Mouse (Mus musculus) CH12F3 (cell line): Measurements from ENCODE around the gene Acss1.

Experiments
- in situ Hi-C: fragments of 300-500 bp; cut with MboI; formaldehyde crosslinking; loops from 2 replicates; pipeline ENCODE4 v1.14.3; 2020; ENCODE audit warnings: low sequenced_read_pairs

The Acss1 gene

DNA sequence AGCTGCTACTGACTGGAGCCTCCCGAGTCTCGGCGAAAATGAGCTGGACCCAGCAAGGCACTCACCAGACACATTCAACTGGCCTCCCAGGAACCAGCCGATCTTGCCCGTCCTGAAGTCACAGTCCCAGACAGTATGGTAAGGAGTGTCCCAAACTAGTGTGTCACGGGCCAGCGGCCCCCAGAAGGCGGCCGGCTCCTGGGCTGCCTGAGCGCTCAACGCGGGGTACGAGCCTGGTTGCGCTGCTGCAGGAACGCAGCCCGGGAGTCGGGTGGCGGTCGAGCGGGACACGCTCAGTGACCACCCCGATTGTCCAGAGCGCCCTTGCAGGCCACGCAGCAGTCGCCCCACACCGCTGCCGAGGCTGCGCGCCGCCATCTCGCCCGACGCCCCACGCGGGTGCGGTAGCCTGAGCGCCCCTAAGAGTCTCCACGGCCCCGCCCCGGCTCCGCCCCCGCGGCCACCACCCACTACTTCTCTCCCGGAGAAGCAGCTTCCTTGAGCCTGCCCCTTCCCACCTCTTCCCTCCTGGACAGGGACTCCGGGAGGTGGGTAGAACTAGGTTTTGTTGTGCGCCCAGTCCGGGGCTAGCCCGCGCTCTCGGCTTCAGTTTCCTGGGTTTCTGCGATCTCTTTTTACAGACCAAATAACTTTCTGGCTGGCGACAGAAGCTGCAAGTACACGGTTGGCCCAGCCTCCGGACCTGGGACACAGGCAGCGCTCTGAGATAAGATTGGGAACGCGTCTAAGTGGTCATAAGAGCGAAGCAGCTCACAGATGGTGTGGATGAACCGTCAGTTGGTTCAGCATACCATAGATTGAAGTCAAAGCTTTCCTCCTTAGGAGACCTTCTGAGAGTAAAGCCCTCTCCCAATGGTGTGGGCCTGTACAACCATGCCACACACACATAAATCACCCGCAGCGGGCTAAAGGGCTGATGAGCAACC lies at the start of gene Acss1:
TSS of gene Acss1 (minus strand) at position 681 of the 947 bp plus-strand sequence.
- in situ Hi-C loops: no loop called here

DNA sequence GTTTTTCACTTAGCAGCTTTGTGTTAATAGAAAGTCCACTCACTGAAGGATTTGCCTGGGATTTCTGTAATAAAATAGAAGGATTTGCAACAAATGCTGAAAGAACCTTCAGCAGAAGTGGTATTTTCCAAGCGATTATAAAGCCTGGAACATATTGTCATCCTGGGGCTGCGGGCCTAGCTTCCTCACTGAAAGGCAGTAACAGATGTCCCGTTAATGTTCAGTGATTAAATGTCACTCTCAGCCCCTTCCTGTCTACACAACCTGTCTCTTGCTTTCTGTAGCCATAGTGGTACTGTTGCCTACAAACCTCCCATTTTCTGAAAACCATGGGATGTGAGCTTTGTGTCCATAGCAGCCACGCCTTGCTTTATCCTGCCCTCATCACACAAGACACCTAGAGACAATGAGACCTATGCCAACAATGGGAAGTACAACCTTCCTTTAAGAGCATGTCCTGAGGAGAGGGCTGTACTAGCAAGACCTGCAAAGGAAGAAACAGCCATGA lies 43.9 kb upstream of the Acss1 start:
- in situ Hi-C loops: no loop called here

GRCm38 (mm10) chr2:150691481-150692170 lies 23.3 kb upstream of the Acss1 start:
- in situ Hi-C loops: no loop called here

- in situ Hi-C loops: no loop called here
These were observed 21.9 kb upstream of the Acss1 start for GRCm38 (mm10) chr2:150690216-150690615.

DNA sequence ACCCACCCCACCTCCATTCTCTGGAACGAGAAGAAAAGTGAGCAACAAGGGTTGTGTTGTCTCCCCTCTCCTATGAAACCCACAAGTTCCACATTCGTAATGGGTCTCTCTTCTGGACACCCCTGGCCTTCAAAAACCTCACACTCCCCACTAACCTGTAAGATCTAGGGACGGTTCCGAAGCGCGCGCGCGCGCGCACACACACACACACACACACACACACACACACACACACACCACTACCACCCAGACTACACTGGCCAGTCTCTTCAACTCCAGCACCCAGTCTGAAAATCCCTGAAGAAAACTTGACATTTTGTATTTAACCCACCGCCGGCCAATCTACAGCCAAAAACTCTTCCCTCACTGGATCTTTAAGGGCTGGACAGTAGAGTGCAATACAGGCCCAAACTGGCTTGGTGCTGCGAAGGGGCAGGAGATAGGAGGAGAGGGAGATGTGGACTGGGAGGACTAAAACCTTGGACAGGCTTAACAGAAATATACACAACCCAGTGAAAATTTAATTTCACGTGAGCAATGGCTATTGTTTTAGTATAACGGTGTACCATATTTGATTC lies 21.0 kb upstream of the Acss1 start, which contains the start of gene Vsx1:
TSS of gene Vsx1 (minus strand) at position 138 of the 578 bp plus-strand sequence.
- in situ Hi-C loops: no loop called here

GRCm38 (mm10) chr2:150688541-150689186 lies 20.4 kb upstream of the Acss1 start:
- in situ Hi-C loops: no loop called here

- in situ Hi-C loops: no loop called here
These were observed 19.7 kb upstream of the Acss1 start for GRCm38 (mm10) chr2:150687871-150688540.

DNA sequence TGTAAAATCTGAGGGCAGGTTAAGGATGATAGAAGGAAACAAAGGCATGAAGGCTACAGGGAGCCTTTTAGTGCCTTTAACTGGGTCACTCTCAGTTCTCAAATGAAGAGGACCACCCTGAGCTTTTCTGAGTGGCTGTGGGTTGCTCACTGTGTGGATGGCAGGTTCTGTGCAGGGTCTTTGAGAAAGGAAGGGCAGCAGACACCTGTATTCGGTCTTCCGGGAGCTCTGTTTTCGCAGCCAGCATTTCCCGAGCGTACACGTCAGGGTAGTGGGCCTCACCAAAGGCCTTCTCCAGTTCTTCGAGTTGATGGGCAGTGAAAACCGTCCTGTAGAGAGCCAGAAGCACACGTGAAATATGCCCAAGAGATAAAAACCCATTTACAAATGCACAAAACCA lies 17.1 kb upstream of the Acss1 start:
- in situ Hi-C loops: no loop called here

DNA sequence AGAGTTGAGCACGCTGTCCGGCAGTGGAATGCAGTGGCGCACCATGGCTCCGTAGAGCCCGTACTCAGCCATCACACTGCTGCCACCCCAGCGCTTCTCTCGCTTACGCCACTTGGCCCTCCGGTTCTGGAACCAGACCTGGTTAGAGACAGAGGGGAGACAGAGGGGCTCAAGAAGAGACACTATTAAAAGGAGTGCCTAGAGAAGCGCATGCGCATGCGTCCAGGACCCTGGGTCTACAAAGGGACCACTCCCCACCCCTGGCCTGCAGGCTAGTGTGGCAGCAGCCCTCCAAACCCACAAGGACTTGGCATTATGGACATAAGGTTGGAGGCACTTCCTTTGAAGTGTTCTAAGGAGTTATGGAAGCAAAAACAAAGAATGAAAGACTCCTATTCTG lies 16.2 kb upstream of the Acss1 start:
- in situ Hi-C loops: no loop called here

GRCm38 (mm10) chr2:150681581-150681980 lies 13.3 kb upstream of the Acss1 start:
- in situ Hi-C loops: no loop called here

DNA sequence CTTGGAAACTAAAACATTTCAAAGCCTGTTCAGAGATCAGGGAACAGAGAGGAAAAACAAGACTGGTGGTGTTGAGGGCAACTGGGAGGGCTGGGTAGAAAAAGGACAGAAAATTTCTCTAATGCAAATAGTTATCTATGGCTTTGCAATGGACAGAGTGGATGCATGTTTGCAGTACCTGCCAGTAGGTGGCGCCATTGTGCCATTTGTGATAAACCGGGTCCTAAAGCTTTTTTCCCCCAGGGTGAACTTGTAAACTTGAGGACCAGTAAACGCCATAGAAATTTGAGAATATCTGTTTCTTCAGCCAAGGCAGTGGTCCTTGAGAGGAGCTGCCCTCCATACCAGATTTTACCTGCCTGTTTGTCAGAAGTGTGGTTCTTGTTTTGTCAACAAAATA lies 10.1 kb upstream of the Acss1 start:
- in situ Hi-C loops: no loop called here

DNA sequence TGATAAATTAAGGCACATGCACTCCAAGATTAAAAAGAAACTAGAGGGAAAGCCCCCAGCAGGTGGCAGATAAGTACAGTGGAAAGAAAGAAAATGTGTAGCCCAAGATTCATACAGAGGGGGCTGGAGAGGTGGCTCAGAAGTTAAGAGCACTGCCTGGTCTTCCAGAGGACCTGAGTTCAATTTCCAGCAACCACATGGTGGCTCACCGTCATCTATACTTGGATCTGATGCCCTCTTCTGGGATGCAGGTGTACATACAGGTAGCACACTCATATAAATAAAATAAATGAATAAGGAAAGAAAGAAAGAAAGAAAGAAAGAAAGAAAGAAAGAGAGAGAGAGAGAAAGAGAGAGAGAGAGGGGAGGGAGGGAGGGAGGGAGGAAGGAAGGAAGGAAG lies 7.2 kb upstream of the Acss1 start:
- in situ Hi-C loops: no loop called here

- in situ Hi-C loops: loop anchor here (5.0 kb wide), 2 partner anchors 63 to 72 kb away; partner anchors contain the start of gene Entpd6
These were observed 6.6 kb upstream of the Acss1 start for GRCm38 (mm10) chr2:150674900-150675299.

DNA sequence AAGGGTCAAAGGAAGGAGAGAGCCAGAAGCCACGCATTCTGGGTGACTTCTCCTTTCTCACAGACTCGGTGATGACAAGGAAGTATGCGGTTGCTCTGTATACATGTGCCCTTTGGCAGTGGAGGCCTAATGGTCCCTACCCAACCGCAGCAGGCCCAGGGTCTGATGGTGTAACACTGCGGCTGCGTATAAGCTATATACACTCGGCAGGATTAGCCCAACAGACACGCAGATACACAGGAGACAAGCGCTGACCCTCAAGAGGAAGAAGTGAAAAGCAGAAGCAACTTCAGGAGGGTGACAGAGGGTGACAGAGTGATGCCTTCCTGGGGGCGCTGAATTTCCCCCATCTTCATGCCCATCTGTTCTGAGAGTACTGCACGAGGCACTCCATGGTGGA lies 5.6 kb upstream of the Acss1 start:
- in situ Hi-C loops: loop anchor here (5.0 kb wide), 2 partner anchors 62 to 73 kb away; partner anchors contain the start of gene Entpd6

GRCm38 (mm10) chr2:150671609-150672290 lies 3.5 kb upstream of the Acss1 start:
- in situ Hi-C loops: loop anchor here (5.0 kb wide), 2 partner anchors 59 to 76 kb away; partner anchors contain the start of gene Entpd6

GRCm38 (mm10) chr2:150670926-150671325 lies 2.6 kb upstream of the Acss1 start:
- in situ Hi-C loops: loop anchor here (5.0 kb wide), 2 partner anchors 59 to 76 kb away; partner anchors contain the start of gene Entpd6

- in situ Hi-C loops: loop anchor here (5.0 kb wide), 2 partner anchors 57 to 78 kb away; partner anchors contain the start of gene Entpd6
These were observed 1.2 kb upstream of the Acss1 start for GRCm38 (mm10) chr2:150669454-150670045.

DNA sequence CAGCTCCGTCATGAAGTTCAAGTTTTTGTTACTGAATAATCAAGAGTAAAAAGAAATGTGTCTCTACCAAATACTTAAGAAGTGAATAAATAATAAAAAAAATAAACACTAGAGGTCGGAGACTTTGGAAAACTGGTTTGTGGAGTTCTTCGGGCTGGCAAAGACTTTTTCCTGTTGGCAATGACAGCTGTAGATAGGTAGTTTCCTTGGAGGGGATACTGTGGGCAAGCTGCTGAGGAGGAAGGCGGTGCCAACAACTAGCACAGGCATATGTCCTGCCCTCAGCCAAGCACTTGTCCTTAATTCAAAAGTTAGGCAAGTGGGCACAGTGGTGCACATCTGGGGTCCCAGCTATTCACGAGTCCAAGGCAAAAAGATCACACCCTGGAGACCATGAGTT lies 656 bp upstream of the Acss1 start:
- in situ Hi-C loops: no loop called here
